Mouse (Mus musculus) ES-E14 (cell line): Measurements from ENCODE around the gene Plekhh2. TPM values are rescaled to one million over a fixed set of nuclear protein-coding genes. Genes with fewer than 3 reads are reported as not detected.

Experiments used
- DNase-seq: peaks from one replicate; pipeline ENCODE4 v3.0.0-alpha.2; 2013; ENCODE audit warnings: low read depth, low spot score
- H3K27ac ChIP-seq: 2 replicates; pipeline ENCODE4 v1.5.1; 2012; ENCODE audit warnings: low read depth, mild to moderate bottlenecking, low read length, moderate library complexity, mixed read lengths; ENCODE audit not compliant: poor library complexity, insufficient read depth, severe bottlenecking
- H3K36me3 ChIP-seq: 2 replicates; pipeline ENCODE4 v1.6.1; 2012; ENCODE audit warnings: mild to moderate bottlenecking, low read length, moderate library complexity, mixed read lengths; ENCODE audit not compliant: control insufficient read depth, poor library complexity, insufficient read depth, severe bottlenecking
- H3K4me1 ChIP-seq, 2 experiments: fragments of 150-350 bp in 1 of 2; sonication (generic) in 1 of 2; 2 replicates each; pipeline ENCODE4 v1.6.1; 2012; ENCODE audit warnings: low read length in 2 of 2, mild to moderate bottlenecking in 1 of 2, mixed read lengths in 1 of 2; ENCODE audit not compliant: control insufficient read depth in 2 of 2, insufficient read depth in 2 of 2, poor library complexity in 1 of 2
- H3K4me3 ChIP-seq, 2 experiments: fragments of 150-350 bp in 1 of 2; sonication (generic) in 1 of 2; 2 replicates each; pipeline ENCODE4 v1.5.1; 2012; ENCODE audit warnings: low read length in 2 of 2, low read depth in 1 of 2, mild to moderate bottlenecking in 1 of 2, mixed read lengths in 1 of 2; ENCODE audit not compliant: insufficient read depth in 1 of 2, poor library complexity in 1 of 2, severe bottlenecking in 1 of 2
- H3K9ac ChIP-seq: 2 replicates; pipeline ENCODE4 v1.6.1; 2012; ENCODE audit warnings: low read depth, mild to moderate bottlenecking, low read length, mixed read lengths; ENCODE audit not compliant: poor library complexity, insufficient read depth, severe bottlenecking
- H3K9me3 ChIP-seq: fragments of 150-350 bp; sonication (generic); 2 replicates; pipeline ENCODE4 v1.6.1; 2012; ENCODE audit warnings: low read depth, mild to moderate bottlenecking, low read length; ENCODE audit not compliant: control insufficient read depth, insufficient read depth
- CHD2 ChIP-seq: IDR thresholded peaks from 2 replicates; pipeline ENCODE4 v1.6.1; 2014; ENCODE audit warnings: mild to moderate bottlenecking, low read depth, low read length, inconsistent platforms
- HCFC1 ChIP-seq: IDR thresholded peaks from 2 replicates; pipeline ENCODE4 v1.6.1; 2012; ENCODE audit warnings: low read length, inconsistent platforms, borderline replicate concordance; ENCODE audit not compliant: insufficient read depth
- MAFK ChIP-seq: IDR thresholded peaks from 2 replicates; pipeline ENCODE4 v1.6.1; 2014; ENCODE audit warnings: mild to moderate bottlenecking, low read depth, low read length, inconsistent platforms; ENCODE audit not compliant: insufficient read depth
- ZC3H11A ChIP-seq: IDR thresholded peaks from 2 replicates; pipeline ENCODE4 v1.6.1; 2012; ENCODE audit warnings: low read depth, mild to moderate bottlenecking, inconsistent platforms, low read length, borderline replicate concordance
- ZNF384 ChIP-seq: IDR thresholded peaks from 2 replicates; pipeline ENCODE4 v1.6.1; 2012; ENCODE audit warnings: low read depth, low read length, inconsistent platforms
- in situ Hi-C, 2 experiments: fragments of 600-800 bp; cut with MboI; formaldehyde crosslinking; loops; one replicate each; pipeline ENCODE4 v1.15.1; 2025; ENCODE audit warnings: low sequenced_read_pairs in 2 of 2, inconsistent platforms in 1 of 2; ENCODE audit not compliant: unreplicated experiment in 2 of 2
- total RNA-seq: library from RNA; depleted of rRNA; stranded (reverse); fragments of 300-350 nt; gene quantifications from 2 replicates; pipeline ENCODE4 v1.2.3, GENCODE M21; 2012

Plekhh2 gene
- total RNA-seq, 1 experiment, result 4.0 TPM

DNA sequence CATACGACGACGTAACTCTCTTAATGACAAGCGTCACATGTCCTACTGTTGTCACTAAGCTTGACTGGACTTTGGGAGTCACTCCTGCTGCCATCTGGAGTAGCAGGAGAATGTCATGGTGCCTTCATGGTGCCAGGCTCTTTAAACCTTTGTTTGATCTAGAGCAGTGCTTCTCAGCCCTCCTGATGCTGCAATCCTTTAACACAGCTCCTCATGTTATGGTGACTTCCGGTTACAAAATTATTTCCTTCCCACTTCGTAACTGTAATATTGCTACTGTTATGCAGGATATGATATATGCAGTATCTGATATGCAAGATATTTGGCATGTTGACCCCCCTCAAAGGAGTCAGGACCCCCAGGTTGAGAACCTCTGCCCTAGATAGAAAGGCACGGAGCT is 107.4 kb downstream of the Plekhh2 start:
- H3K9ac ChIP-seq, result no peak overlapping the region
- TF ChIP-seq MAFK (no peak), ZNF384 (no peak), HCFC1 (no peak), CHD2 (no peak), ZC3H11A (no peak)
- H3K4me3 ChIP-seq, result no peak overlapping the region
- no peaks in the 10 kb centered on the region for H3K9me3 ChIP-seq
- H3K27ac ChIP-seq, result no peak overlapping the region
- in situ Hi-C loops, result no loop called here
- no peak for DNase-seq
- no peaks in the 10 kb centered on the region; the same call in 1 of the 2 replicates for H3K36me3 ChIP-seq
- H3K4me1 ChIP-seq, result peaks cover 0 to 2% of the 10 kb centered on the region in 2 experiments; a peak in 2 of 4 replicates

- no peak for DNase-seq
- H3K27ac ChIP-seq, result no peak overlapping the region
- no peaks in the 10 kb centered on the region for H3K9me3 ChIP-seq
- in situ Hi-C loops, result no loop called here
- H3K4me1 ChIP-seq, result peaks cover 0 to 2% of the 10 kb centered on the region in 2 experiments; a peak in 2 of 4 replicates
- H3K9ac ChIP-seq, result no peak overlapping the region
- TF ChIP-seq HCFC1, result no peak
- no peak for TF ChIP-seq ZC3H11A
- no peak for TF ChIP-seq MAFK
- no peak for TF ChIP-seq ZNF384
- TF ChIP-seq CHD2, result no peak
- H3K4me3 ChIP-seq, result no peak overlapping the region
- no peaks in the 10 kb centered on the region for H3K36me3 ChIP-seq
Measured at GRCm38 (mm10) chr17:84620076-84620475, 108.4 kb downstream of the Plekhh2 start.

DNA sequence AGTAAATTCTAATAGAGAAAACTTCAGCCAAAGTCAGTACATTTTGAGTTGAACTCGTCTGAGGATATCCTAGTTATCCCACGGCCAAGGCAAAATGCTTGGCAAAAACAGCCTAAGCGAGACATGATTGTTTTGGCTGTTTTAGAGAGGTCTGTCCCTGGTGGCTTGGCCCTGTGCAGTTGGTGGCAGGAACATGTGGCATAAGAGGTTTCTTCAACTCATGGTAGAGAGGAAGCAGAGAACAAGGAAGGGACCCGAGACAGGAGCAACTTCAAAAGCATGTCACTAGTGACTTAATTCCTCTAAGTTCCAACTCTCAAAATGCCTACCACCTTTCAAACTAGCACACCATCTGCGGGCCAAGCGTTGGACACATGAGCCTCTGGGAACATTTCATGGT is 108.9 kb downstream of the Plekhh2 start:
- H3K9ac ChIP-seq, result no peak overlapping the region
- no peak overlapping the region for H3K27ac ChIP-seq
- H3K9me3 ChIP-seq, result no peaks in the 10 kb centered on the region
- DNase-seq, result no peak
- in situ Hi-C loops, result no loop called here
- no peak overlapping the region for H3K4me3 ChIP-seq
- TF ChIP-seq MAFK, result no peak
- TF ChIP-seq HCFC1, result no peak
- no peak for TF ChIP-seq CHD2
- TF ChIP-seq ZC3H11A, result no peak
- TF ChIP-seq ZNF384, result no peak
- H3K4me1 ChIP-seq, result peaks cover 0 to 2% of the 10 kb centered on the region in 2 experiments; a peak in 2 of 4 replicates
- H3K36me3 ChIP-seq, result no peaks in the 10 kb centered on the region

DNA sequence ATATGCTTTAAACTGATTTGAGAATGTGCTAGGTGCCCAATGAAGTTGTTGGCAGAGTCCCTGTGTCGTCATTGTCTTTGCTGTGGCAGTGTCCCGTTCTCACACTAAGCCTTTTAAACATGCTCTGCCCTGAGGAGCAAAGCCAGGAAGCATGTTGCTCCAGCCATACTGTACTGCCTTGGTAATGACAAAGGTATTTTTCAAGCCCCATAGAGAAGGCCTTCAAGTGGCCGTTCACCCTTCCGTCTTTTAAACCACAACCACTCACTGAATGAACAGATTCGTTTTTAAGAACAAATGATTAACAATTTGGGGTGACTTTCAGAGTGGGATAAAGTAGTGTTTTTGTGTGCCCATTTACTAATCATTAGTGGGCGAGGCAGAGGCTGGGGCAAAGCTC is 109.5 kb downstream of the Plekhh2 start:
- H3K4me3 ChIP-seq, result no peak overlapping the region
- DNase-seq, result no peak
- no peaks in the 10 kb centered on the region for H3K36me3 ChIP-seq
- peaks cover 0 to 2% of the 10 kb centered on the region in 2 experiments; a peak in 2 of 4 replicates for H3K4me1 ChIP-seq
- H3K27ac ChIP-seq, result no peak overlapping the region
- in situ Hi-C loops, result no loop called here
- no peaks in the 10 kb centered on the region for H3K9me3 ChIP-seq
- H3K9ac ChIP-seq, result no peak overlapping the region
- no peak for TF ChIP-seq HCFC1
- no peak for TF ChIP-seq CHD2
- TF ChIP-seq ZNF384, result no peak
- no peak for TF ChIP-seq ZC3H11A
- TF ChIP-seq MAFK, result no peak

DNA sequence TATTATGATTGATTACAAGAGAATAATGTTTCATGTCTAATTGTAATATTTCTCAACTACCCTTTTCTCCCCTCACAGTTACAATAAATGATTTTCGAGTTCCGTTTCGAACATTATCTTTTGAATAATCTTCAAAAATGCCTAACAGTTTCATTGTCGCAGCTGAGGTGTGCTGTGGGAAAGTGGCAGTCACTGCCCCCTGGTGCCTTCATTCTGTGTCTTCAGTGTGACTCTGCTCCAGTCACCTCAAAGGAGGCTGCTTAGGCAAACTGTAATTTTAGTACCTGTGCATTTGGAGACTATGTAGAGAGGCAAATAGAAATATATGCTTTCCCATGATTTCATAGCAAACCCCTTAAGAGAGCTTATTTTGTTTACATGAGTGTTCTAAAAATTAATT is 110.3 kb downstream of the Plekhh2 start:
- no peak overlapping the region for H3K4me3 ChIP-seq
- DNase-seq, result no peak
- no peak overlapping the region for H3K27ac ChIP-seq
- in situ Hi-C loops, result no loop called here
- no peaks in the 10 kb centered on the region for H3K36me3 ChIP-seq
- peaks cover 0 to 2% of the 10 kb centered on the region in 2 experiments; a peak in 2 of 4 replicates for H3K4me1 ChIP-seq
- H3K9ac ChIP-seq, result no peak overlapping the region
- H3K9me3 ChIP-seq, result no peaks in the 10 kb centered on the region
- no peak for TF ChIP-seq CHD2
- no peak for TF ChIP-seq MAFK
- TF ChIP-seq ZNF384, result no peak
- no peak for TF ChIP-seq HCFC1
- TF ChIP-seq ZC3H11A, result no peak
